Mouse (Mus musculus) small intestine, adult 2 months (tissue): ENCODE data around the gene Tssc4.

ENCODE experiments used
- CTCF ChIP-seq: fragments of 200-500 bp; IDR thresholded peaks from 2 replicates; pipeline ENCODE4 v1.5.1; 2012; ENCODE audit warnings: low read depth, mild to moderate bottlenecking, control low read depth, inconsistent platforms, low read length, moderate library complexity, mixed read lengths; ENCODE audit not compliant: insufficient replicate concordance, insufficient read length; ENCODE audit errors: extremely low read depth
- POLR2A ChIP-seq: fragments of 200-500 bp; IDR thresholded peaks from 2 replicates; pipeline ENCODE4 v1.6.1; 2012; ENCODE audit warnings: low read depth, mild to moderate bottlenecking, control low read depth, inconsistent platforms, low read length, moderate library complexity

GRCm38 (mm10) chr7:143119407-143119806 lies 50.4 kb downstream of the Tssc4 start:
- no peak for TF ChIP-seq POLR2A
- TF ChIP-seq CTCF, result no peak
